Mouse (Mus musculus): ENCODE measurements around the gene Faah. TPM values are rescaled to one million over a fixed set of nuclear protein-coding genes. Genes with fewer than 3 reads are reported as not detected.

Faah gene
- total and polyA plus RNA-seq, 3 experiments, result 10.8 to 22.2 TPM; not detected in 1

DNA sequence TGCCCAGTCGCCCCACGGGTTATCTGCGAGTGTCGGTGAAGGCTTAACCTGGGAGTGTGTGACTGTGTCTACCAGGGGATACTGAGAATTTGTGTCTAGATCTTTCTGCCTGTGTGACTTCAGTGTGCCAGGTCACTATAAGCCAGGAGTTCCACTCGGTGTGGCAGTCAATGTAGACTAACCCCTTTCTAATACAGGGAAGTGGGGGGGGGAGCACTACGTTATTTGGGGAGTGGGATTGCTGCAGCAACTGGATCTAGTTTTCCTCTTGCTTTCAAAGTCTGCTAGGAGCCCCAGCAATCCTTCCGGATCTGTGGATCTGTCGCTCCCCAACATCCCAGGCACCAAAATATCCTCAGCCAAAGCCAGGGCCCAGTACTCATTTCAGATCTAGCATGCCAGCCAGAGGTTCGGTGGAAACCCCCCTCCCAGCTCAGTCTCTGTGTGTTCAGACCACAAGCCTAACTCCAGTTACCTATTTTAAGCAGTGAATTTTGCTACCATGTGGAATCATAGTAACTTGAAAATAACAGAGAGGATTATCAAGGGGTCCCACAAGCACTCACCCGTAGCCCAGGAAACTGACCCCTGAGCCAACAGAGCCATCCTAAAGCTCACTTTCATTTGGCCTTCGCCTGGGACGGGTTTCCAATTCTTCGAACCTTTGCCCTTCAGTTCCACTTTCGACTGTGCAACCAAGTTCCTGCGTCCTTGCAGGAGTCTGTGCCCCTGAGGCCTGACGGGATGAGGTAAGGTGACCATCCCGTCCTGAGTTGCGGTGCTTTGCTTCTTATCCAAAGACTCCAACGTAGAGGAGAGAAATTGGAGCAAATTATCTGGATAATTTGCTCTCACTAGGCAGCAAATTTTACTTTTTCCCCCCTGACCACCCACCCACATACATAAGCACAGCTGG is 80.4 kb downstream of the Faah start:
- Histone ChIP-seq H3K4me3 (ENCODE audit: control insufficient read depth in 1 of 2, insufficient read depth in 1 of 2, low read depth in 2 of 2, low read length in 2 of 2) (no peak overlapping the region), H3K36me3 (ENCODE audit: control insufficient read depth in 1 of 2, insufficient read depth in 2 of 2, low read length in 2 of 2) (no peaks in the 10 kb centered on the region), H3K9ac (ENCODE audit: control insufficient read depth, low read depth, low read length, poor library complexity, severe bottlenecking) (no peak overlapping the region), H3K9me3 (replicated peaks; ENCODE audit: insufficient read depth, low read length) (no peaks in the 10 kb centered on the region), H3K27me3 (ENCODE audit: control insufficient read depth in 1 of 2, insufficient read depth in 2 of 2, low read length in 2 of 2) (peaks cover 0 to 2% of the 10 kb centered on the region in 2 experiments; a peak in 1 of 4 replicates), H3K4me1 (ENCODE audit: control insufficient read depth in 1 of 2, insufficient read depth in 2 of 2, low read length in 2 of 2) (no peaks in the 10 kb centered on the region), H3K27ac (ENCODE audit: control insufficient read depth, low read depth, low read length) (no peak overlapping the region), H3K79me2 (ENCODE audit: control insufficient read depth, insufficient read depth, low read length, poor library complexity) (no peaks in the 10 kb centered on the region)
- DNase-seq (ENCODE audit: low read depth, low spot score), result no peak
- no peak for TF ChIP-seq SIN3A (IDR thresholded peaks at IDR 0.05; ENCODE audit: low read length)
- no peak for TF ChIP-seq MXI1 (IDR thresholded peaks at IDR 0.05; ENCODE audit: low read depth, low read length)
- TF ChIP-seq CTCF (IDR thresholded peaks at IDR 0.05 in 2 of 3, conservative IDR thresholded peaks at IDR 0.05 in 1 of 3; ENCODE audit: control insufficient read depth in 1 of 3, insufficient read depth in 1 of 3, low read depth in 2 of 3, low read length in 3 of 3, poor library complexity in 1 of 3, severe bottlenecking in 1 of 3), result no peak
- no peak for TF ChIP-seq TBP (IDR thresholded peaks at IDR 0.05; ENCODE audit: low read depth, low read length)
- TF ChIP-seq ZC3H11A (IDR thresholded peaks at IDR 0.05; ENCODE audit: low read depth, low read length), result no peak
- no peak for TF ChIP-seq USF2 (IDR thresholded peaks at IDR 0.05; ENCODE audit: borderline replicate concordance in 1 of 2, insufficient read depth in 1 of 2, low read depth in 1 of 2, low read length in 2 of 2)
- TF ChIP-seq RCOR1 (IDR thresholded peaks at IDR 0.05; ENCODE audit: low read depth, low read length), result no peak
- TF ChIP-seq GABPA (IDR thresholded peaks at IDR 0.05; ENCODE audit: low read depth, low read length), result no peak
- no peak for TF ChIP-seq POLR2AphosphoS2 (IDR thresholded peaks at IDR 0.05; ENCODE audit: low read length)
- no peak for TF ChIP-seq TAL1 (IDR thresholded peaks at IDR 0.05; ENCODE audit: low read length)
- no peak for TF ChIP-seq HCFC1 (IDR thresholded peaks at IDR 0.05; ENCODE audit: low read depth, low read length)
- TF ChIP-seq MAZ (IDR thresholded peaks at IDR 0.05; ENCODE audit: low read depth, low read length), result no peak
- TF ChIP-seq MYB (IDR thresholded peaks at IDR 0.05; ENCODE audit: low read depth, low read length), result no peak
- TF ChIP-seq TCF12 (IDR thresholded peaks at IDR 0.05; ENCODE audit: low read depth, low read length), result no peak
- TF ChIP-seq MEF2A (IDR thresholded peaks at IDR 0.05; ENCODE audit: extremely low read depth, insufficient replicate concordance, low read depth, low read length, poor library complexity, severe bottlenecking), result no peak
- no peak for TF ChIP-seq NELFE (IDR thresholded peaks at IDR 0.05; ENCODE audit: low read depth, low read length)

DNA sequence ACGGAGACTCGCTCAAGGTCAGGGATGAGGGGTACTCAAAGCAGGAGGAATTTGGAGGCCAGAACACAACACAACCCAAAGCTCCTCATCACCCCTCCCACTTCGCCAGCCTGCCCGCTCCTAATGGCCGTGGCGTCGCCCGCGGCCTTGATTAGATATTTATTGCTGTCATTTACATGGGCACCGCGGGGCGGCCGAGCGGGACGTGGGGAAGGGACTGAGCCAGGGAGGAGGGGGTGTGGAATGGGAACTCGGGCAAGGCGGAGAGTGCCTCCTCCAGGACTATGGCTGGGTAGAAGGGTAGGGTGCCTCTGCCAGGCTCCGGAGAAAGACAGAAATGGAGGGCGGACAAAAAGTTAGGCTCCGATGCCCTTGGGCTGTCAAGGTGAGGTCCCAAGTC is 81.1 kb downstream of the Faah start:
- TF ChIP-seq POLR2AphosphoS5 (IDR thresholded peaks at IDR 0.05; ENCODE audit: borderline replicate concordance, low read depth, low read length) (no peak), RCOR1 (IDR thresholded peaks at IDR 0.05; ENCODE audit: low read depth, low read length) (no peak), TAL1 (IDR thresholded peaks at IDR 0.05; ENCODE audit: low read length) (no peak), POLR2AphosphoS2 (IDR thresholded peaks at IDR 0.05; ENCODE audit: low read length) (no peak), MAFK (IDR thresholded peaks at IDR 0.05; ENCODE audit: borderline replicate concordance, low read depth, low read length) (no peak), ZC3H11A (IDR thresholded peaks at IDR 0.05; ENCODE audit: low read depth, low read length) (no peak), ELF1 (IDR thresholded peaks at IDR 0.05; ENCODE audit: low read depth, low read length) (no peak), CHD2 (IDR thresholded peaks at IDR 0.05; ENCODE audit: low read length) (no peak), GATA1 (IDR thresholded peaks at IDR 0.05; ENCODE audit: low read depth, low read length) (no peak), EP300 (IDR thresholded peaks at IDR 0.05; ENCODE audit: low read depth in 1 of 2, low read length in 2 of 2) (no peak)
- no peaks in the 10 kb centered on the region for H3K36me3 ChIP-seq (ENCODE audit: control insufficient read depth in 1 of 2, insufficient read depth in 2 of 2, low read length in 2 of 2)
- no peak for DNase-seq (ENCODE audit: low read depth, low spot score)

More for the DNA sequence above, 81.1 kb downstream of the Faah start:
- Histone ChIP-seq H3K79me2 (ENCODE audit: control insufficient read depth, insufficient read depth, low read length, poor library complexity) (no peaks in the 10 kb centered on the region), H3K4me3 (ENCODE audit: control insufficient read depth in 1 of 2, insufficient read depth in 1 of 2, low read depth in 2 of 2, low read length in 2 of 2) (no peak overlapping the region), H3K9me3 (replicated peaks; ENCODE audit: insufficient read depth, low read length) (no peaks in the 10 kb centered on the region), H3K27ac (ENCODE audit: control insufficient read depth, low read depth, low read length) (no peak overlapping the region), H3K9ac (ENCODE audit: control insufficient read depth, low read depth, low read length, poor library complexity, severe bottlenecking) (no peak overlapping the region), H3K27me3 (ENCODE audit: control insufficient read depth in 1 of 2, insufficient read depth in 2 of 2, low read length in 2 of 2) (peaks cover 0 to 2% of the 10 kb centered on the region in 2 experiments; a peak in 1 of 4 replicates), H3K4me1 (ENCODE audit: control insufficient read depth in 1 of 2, insufficient read depth in 2 of 2, low read length in 2 of 2) (no peaks in the 10 kb centered on the region)
